Mouse (Mus musculus) embryonic facial prominence, embryonic 14.5 days (tissue): ENCODE results near the gene Cer1. TPM values are rescaled to one million over a fixed set of nuclear protein-coding genes. Genes with fewer than 3 reads are reported as not detected.
A peak's percentile ranks its signal among the peaks of the same experiment; 100 is the strongest.

ENCODE experiments used
- ATAC-seq: fragments of 200-750 bp; cut with Nextera tagmentation; 2 replicates; pipeline ENCODE4 v1.8.0; 2017; ENCODE audit warnings: low read depth, moderate number of reproducible peaks, moderate TSS enrichment
- DNase-seq: peaks from one replicate; pipeline ENCODE4 v3.0.0-alpha.2; 2015; ENCODE audit warnings: low spot score
- H3K27ac ChIP-seq: fragments of 300-500 bp; sonication (generic); replicated peaks from 2 replicates; pipeline ENCODE4 v1.5.1; 2014; ENCODE audit warnings: low read depth, mild to moderate bottlenecking, low read length, moderate library complexity
- H3K27me3 ChIP-seq: fragments of 300-500 bp; sonication (generic); replicated peaks from 2 replicates; pipeline ENCODE4 v1.6.1; 2014; ENCODE audit warnings: low read length; ENCODE audit not compliant: control insufficient read depth, insufficient read depth
- H3K36me3 ChIP-seq: fragments of 300-500 bp; sonication (generic); 2 replicates; pipeline ENCODE4 v1.6.1; 2014; ENCODE audit warnings: low read length, mixed read lengths; ENCODE audit not compliant: control insufficient read depth, insufficient read depth
- H3K4me1 ChIP-seq: fragments of 300-500 bp; sonication (generic); 2 replicates; pipeline ENCODE4 v1.6.1; 2014; ENCODE audit warnings: antibody characterized with exemption, low read length; ENCODE audit not compliant: control insufficient read depth, insufficient read depth
- H3K4me2 ChIP-seq: fragments of 300-500 bp; sonication (generic); 2 replicates; pipeline ENCODE4 v1.6.1; 2014; ENCODE audit warnings: low read depth, mild to moderate bottlenecking, low read length, moderate library complexity, mixed read lengths
- H3K4me3 ChIP-seq: fragments of 300-500 bp; sonication (generic); 2 replicates; pipeline ENCODE4 v1.5.1; 2014; ENCODE audit warnings: low read depth, mild to moderate bottlenecking, low read length
- H3K9ac ChIP-seq: fragments of 300-500 bp; sonication (generic); 2 replicates; pipeline ENCODE4 v1.6.1; 2014; ENCODE audit warnings: low read depth, mild to moderate bottlenecking, low read length, moderate library complexity, mixed read lengths
- H3K9me3 ChIP-seq: fragments of 300-500 bp; sonication (generic); 2 replicates; pipeline ENCODE4 v1.6.1; 2016; ENCODE audit warnings: low read length; ENCODE audit not compliant: control insufficient read depth
- WGBS: fragments of 180-500 bp; shearing (Covaris S2); extraction: QIAGEN DNeasy Blood & Tissue Kit; methylation state at CpG from one replicate; pipeline ENCODE4 v1.1.7; 2014; 5-methylcytosine and 5-hydroxymethylcytosine counted together
- polyA plus RNA-seq: library from polyadenylated mRNA; unstranded; fragments of >200 nt; fragmentation: Nextera tagmentation; extraction: Ambion mirVana; gene quantifications from 2 replicates; pipeline ENCODE4 v1.2.1, GENCODE M21; 2014

The Cer1 gene
- polyA plus RNA-seq, 1 experiment from 2014 or later, result 0.65 TPM

GRCm38 (mm10) chr4:82915576-82915975 lies 30.6 kb upstream of the Cer1 start:
- H3K27ac ChIP-seq, result peak overlapping the region; percentile 55; the same call in 1 of the 2 replicates
- DNase-seq, result no peak
- no peaks in the 10 kb centered on the region for H3K9me3 ChIP-seq
- H3K27me3 ChIP-seq, result no peaks in the 10 kb centered on the region
- H3K36me3 ChIP-seq, result peaks cover 19% of the 10 kb centered on the region
- ATAC-seq, result no peak
- 60% methylated on average over 7 of the region's 7 CpGs for WGBS
- peaks cover 6% of the 10 kb centered on the region; the same call in 1 of the 2 replicates for H3K4me1 ChIP-seq
- no peak overlapping the region for H3K9ac ChIP-seq
- H3K4me2 ChIP-seq, result no peak overlapping the region
- H3K4me3 ChIP-seq, result no peak overlapping the region

DNA sequence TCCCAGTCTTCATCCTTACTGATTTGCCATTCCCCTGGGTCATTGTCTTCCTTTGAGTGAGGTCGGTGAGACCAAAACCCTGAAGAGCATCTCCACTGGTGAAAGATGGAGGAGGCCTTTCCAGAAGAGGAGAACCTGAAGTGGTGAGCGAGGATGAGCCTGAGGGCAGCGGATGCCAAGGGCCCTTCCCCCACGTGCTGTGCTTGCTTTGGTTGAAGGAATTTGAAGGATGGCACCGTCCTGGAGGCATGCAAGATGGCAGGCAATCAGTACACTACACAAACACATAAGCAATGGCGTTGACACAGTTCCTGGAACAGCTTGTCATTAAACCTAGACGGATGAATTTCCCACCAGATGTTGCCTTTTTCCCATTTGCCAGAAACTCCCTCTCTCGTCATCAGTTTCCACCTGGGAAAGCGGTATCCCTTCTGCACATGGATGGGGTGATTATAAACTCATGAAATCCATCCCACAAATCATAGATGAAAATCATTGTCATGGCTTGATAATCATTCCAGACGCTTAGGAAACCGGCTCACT lies 29.7 kb upstream of the Cer1 start:
- H3K4me2 ChIP-seq, result no peak overlapping the region
- no peak for ATAC-seq
- H3K36me3 ChIP-seq, result peaks cover 19% of the 10 kb centered on the region
- no peak overlapping the region for H3K4me3 ChIP-seq
- H3K9ac ChIP-seq, result no peak overlapping the region
- H3K27ac ChIP-seq, result no peak overlapping the region
- no peaks in the 10 kb centered on the region for H3K9me3 ChIP-seq
- H3K4me1 ChIP-seq, result peaks cover 6% of the 10 kb centered on the region; the same call in 1 of the 2 replicates
- WGBS, result 66% methylated on average over 11 of the region's 11 CpGs
- DNase-seq, result no peak
- H3K27me3 ChIP-seq, result no peaks in the 10 kb centered on the region

DNA sequence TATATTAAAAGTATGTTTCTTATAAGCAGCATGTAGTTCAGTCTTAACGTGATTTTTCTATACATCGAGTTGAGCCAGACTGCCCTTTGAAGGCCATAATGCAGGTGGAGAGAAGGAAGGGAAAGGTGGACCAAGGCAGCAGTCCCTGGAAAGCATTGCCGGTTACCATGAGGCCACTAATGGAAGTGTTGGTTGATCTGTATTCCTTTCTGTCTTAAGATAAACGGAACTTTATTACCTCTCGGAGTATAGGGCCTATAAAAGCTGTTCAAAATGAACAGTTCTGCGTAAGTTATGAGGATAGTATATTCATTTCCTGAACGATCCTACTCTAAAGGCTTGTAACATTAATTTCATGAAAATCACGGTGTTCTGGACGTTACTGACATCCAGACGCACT lies 10.3 kb upstream of the Cer1 start:
- Histone ChIP-seq H3K4me2 (no peak overlapping the region), H3K9ac (no peak overlapping the region), H3K27ac (no peak overlapping the region), H3K4me3 (no peak overlapping the region), H3K36me3 (0 out of 2 replicates have a peak, but pooled peaks cover 17% of the 10 kb centered on the region), H3K9me3 (no peaks in the 10 kb centered on the region), H3K4me1 (peaks cover 20% of the 10 kb centered on the region), H3K27me3 (no peaks in the 10 kb centered on the region)
- ATAC-seq, result no peak
- 85% methylated on average over 10 of the region's 10 CpGs for WGBS
- DNase-seq, result no peak

DNA sequence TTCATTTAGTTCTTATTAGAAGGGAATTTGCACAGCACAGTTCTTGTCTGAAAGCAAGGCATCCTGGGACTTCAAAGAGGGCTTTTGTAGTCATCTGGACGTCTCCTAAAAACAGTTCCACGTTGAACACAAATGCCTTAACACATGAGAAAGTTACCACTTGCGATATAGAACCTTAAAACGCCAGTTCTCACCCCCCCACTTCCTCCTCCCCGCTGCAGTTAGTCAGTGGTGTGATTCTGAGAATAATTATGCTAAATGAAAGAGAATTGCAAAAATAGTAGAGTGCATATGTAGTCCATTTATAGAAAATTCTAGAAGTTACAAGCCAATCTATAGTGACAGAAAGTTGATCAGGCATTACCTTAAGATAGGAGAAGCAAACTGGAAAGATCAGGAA lies 7.3 kb upstream of the Cer1 start:
- no peak overlapping the region for H3K4me2 ChIP-seq
- H3K27ac ChIP-seq, result peak overlapping the region; percentile 89
- H3K9ac ChIP-seq, result no peak overlapping the region
- H3K4me3 ChIP-seq, result no peak overlapping the region
- DNase-seq (no peak), ATAC-seq (no peak)
- 0 out of 2 replicates have a peak, but pooled peaks cover 3% of the 10 kb centered on the region for H3K36me3 ChIP-seq
- 66% methylated on average over 5 of the region's 5 CpGs for WGBS
- H3K27me3 ChIP-seq, result no peaks in the 10 kb centered on the region
- no peaks in the 10 kb centered on the region for H3K9me3 ChIP-seq
- H3K4me1 ChIP-seq, result peaks cover 25% of the 10 kb centered on the region

GRCm38 (mm10) chr4:82891566-82891965 lies 6.6 kb upstream of the Cer1 start:
- Histone ChIP-seq H3K4me3 (no peak overlapping the region), H3K9ac (no peak overlapping the region), H3K36me3 (no peaks in the 10 kb centered on the region), H3K27ac (peak overlapping the region; percentile 89), H3K4me2 (peak overlapping the region; percentile 19; the same call in 1 of the 2 replicates), H3K4me1 (peaks cover 25% of the 10 kb centered on the region), H3K27me3 (no peaks in the 10 kb centered on the region), H3K9me3 (no peaks in the 10 kb centered on the region)
- ATAC-seq, result 0 out of 2 replicates have a peak, but pooled peaks have one; percentile 43
- WGBS, result 47% methylated on average over 2 of the region's 2 CpGs
- no peak for DNase-seq

- Histone ChIP-seq H3K4me3 (no peak overlapping the region), H3K4me2 (peak overlapping the region; percentile 19; the same call in 1 of the 2 replicates), H3K9ac (no peak overlapping the region), H3K36me3 (no peaks in the 10 kb centered on the region), H3K27ac (peak overlapping the region; percentile 89), H3K4me1 (peaks cover 25% of the 10 kb centered on the region), H3K27me3 (no peaks in the 10 kb centered on the region), H3K9me3 (no peaks in the 10 kb centered on the region)
- 20% methylated on average over 7 of the region's 7 CpGs for WGBS
- peak; percentile 87 for ATAC-seq
- peak; percentile 97 for DNase-seq
Observed at GRCm38 (mm10) chr4:82891049-82891448, 6.1 kb upstream of the Cer1 start.

GRCm38 (mm10) chr4:82890585-82890984 lies 5.6 kb upstream of the Cer1 start:
- no peak overlapping the region for H3K4me3 ChIP-seq
- no peaks in the 10 kb centered on the region for H3K9me3 ChIP-seq
- peak; percentile 84 for DNase-seq
- H3K27ac ChIP-seq, result peak overlapping the region; percentile 89
- H3K27me3 ChIP-seq, result no peaks in the 10 kb centered on the region
- H3K36me3 ChIP-seq, result no peaks in the 10 kb centered on the region
- ATAC-seq, result peak; percentile 67
- H3K4me2 ChIP-seq, result peak overlapping the region; percentile 19; the same call in 1 of the 2 replicates
- H3K4me1 ChIP-seq, result peaks cover 25% of the 10 kb centered on the region
- WGBS, result 40% methylated on average over 4 of the region's 4 CpGs
- H3K9ac ChIP-seq, result no peak overlapping the region

GRCm38 (mm10) chr4:82886148-82886547 lies 1.2 kb upstream of the Cer1 start:
- Histone ChIP-seq H3K27ac (no peak overlapping the region), H3K9me3 (no peaks in the 10 kb centered on the region), H3K36me3 (no peaks in the 10 kb centered on the region), H3K4me3 (no peak overlapping the region), H3K9ac (no peak overlapping the region), H3K4me1 (peaks cover 25% of the 10 kb centered on the region), H3K4me2 (no peak overlapping the region), H3K27me3 (no peaks in the 10 kb centered on the region)
- DNase-seq (no peak), ATAC-seq (no peak)
- WGBS, result 52% methylated on average over 2 of the region's 2 CpGs

GRCm38 (mm10) chr4:82885535-82885913 lies 576 bp upstream of the Cer1 start:
- H3K9me3 ChIP-seq, result no peaks in the 10 kb centered on the region
- peak; percentile 54 for DNase-seq
- H3K36me3 ChIP-seq, result no peaks in the 10 kb centered on the region
- H3K9ac ChIP-seq, result no peak overlapping the region
- no peaks in the 10 kb centered on the region for H3K27me3 ChIP-seq
- H3K27ac ChIP-seq, result no peak overlapping the region
- 44% methylated on average over 1 of the region's 1 CpGs for WGBS
- peaks cover 20% of the 10 kb centered on the region for H3K4me1 ChIP-seq
- H3K4me3 ChIP-seq, result no peak overlapping the region
- H3K4me2 ChIP-seq, result no peak overlapping the region
- no peak for ATAC-seq
